Mouse (Mus musculus) liver (tissue): Measurements from ENCODE around the gene Hddc2.

Source experiments
- DNase-seq: peaks from one replicate; pipeline ENCODE4 v3.0.0-alpha.2; 2020; ENCODE audit warnings: mixed read lengths

The Hddc2 gene

DNA sequence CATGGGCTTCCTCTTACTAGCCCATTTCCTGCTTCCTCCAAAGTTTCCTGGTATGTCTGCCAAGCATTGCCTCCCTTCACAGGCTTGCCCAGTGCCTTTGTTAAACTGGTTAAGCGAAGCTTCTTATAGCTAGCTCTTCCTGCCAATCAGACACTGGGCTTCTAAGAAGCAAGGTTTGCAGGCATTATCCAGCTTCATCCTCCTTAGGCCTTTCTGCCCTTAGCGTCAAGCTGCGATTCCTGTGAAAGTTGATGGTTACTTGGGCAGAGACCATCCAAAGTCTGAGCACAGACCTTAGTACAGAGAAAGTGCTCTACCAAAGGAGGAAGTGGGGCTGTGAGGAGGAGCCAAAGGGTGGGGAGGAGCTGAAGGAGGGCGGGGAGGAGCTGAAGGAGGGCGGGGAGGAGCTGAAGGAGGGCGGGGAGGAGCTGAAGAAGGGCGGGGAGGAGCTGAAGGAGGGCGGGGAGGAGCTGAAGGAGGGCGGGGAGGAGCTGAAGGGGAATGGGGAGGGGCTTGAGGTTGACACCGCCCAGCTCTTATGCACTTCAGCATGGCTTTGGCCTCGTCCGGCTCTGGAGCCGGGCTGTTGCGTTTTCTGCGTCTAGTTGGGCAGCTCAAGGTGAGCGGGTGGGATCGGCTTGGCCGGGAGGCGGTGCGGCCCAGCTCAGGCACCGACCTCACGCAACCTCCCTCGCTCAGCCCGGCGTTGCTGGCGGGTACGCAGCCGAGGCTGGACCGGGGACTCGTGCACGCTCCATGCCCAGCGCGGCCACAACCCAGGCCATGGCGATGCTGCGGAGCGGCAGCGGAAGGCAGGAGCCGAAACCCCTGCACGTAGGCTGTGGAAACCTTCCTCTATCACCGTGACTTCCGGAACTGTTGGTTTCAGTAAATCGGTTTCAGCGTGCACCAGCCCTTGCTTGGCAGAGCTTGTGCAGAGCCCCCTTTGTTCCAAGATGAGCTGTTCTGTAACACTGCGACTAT is at the start of gene Hddc2:
Gene Hddc2 (plus strand): TSS at position 519 of the 984 bp plus-strand sequence.
- peak; percentile 89 for DNase-seq

DNA sequence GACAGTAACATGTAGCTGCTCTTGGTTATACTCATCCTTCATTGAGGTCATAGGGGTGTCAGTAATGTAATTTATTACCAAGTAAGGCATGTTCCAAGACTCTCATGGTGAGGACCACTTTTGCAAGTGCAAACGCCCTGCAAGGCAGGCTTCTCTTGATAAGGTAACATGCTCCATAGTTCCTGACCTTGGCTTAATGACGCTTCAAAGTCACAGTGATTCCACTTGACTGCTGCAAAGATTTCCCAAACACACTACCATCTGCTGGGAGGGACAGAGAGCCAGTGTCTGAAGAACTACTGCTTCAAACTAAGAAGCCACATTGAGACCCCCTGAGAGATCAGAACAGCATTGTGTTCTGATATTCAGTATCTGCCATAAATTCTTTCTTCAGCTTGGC is 40.4 kb upstream of the Hddc2 start:
- DNase-seq, result no peak

- no peak for DNase-seq
These were observed 40.0 kb upstream of the Hddc2 start for GRCm38 (mm10) chr10:31273171-31273570.

DNA sequence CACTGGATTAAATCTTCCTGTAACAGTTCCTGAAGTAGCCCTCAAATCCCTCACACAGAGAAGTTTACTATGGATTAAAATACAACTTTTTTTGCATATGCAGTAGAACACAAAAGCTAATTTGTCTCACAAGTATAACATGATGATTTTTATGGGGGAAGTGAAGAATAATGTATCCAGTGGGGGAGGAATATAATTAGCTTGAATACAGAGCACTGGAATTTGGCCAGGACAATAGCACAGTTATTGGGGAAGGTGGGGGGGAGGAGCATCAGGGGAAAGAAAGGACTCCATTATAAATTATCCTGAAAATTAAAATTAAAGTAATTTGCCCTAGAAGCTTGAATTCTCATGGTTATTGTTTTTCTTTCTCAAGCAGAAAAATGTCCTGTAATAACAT is 25.4 kb upstream of the Hddc2 start:
- DNase-seq, result no peak

DNA sequence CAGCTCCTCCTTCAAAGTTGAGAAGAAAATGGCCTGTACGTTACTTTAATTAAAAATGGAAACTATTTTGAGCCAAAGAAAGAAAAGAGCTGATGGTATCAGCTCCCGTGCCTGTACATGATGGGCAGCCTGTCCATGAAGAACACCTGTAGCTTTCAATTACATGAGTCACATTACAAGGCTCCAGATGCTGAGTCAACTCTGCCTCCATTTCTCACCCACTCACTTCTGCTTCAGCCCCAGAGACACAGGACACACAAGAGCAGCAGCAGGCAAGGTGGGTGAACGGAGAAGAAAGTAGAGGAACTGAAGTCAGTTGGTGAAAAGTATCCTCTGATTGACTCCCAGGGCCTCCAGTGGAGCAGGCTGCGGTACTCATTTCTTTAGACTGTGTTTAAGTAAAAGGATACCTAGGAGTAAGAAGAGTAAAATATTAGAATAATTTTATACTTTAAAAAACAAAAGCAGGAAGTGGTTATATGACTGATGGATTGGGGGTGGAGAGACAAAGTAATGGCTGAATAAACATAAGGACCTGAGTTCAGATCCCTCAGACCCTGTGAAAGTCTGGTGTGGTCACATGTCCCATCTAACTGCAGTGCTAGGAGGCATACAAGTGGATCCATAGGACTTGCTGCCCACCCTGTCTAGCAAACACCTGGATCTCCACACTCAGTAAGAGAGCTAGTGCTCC is 24.3 kb upstream of the Hddc2 start:
- no peak for DNase-seq

DNA sequence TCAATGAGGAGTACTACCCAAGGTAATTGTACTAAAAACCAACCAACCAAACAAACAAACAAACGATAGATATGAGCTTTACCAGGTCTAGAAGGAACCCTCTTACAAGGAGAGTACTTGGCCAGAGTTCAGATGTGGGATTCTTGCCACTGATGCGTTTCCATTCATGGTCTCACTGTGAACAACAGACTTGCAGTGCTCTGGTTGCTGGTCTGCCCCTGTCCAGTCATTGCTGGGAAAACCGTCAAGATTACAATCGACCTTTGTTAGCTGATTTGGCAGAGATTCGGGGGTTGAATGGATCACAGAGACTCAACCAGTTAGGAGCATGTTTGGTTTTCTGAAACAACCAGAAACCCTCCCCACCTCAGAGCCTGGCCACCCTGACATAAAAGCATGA is 17.5 kb upstream of the Hddc2 start:
- no peak for DNase-seq

DNA sequence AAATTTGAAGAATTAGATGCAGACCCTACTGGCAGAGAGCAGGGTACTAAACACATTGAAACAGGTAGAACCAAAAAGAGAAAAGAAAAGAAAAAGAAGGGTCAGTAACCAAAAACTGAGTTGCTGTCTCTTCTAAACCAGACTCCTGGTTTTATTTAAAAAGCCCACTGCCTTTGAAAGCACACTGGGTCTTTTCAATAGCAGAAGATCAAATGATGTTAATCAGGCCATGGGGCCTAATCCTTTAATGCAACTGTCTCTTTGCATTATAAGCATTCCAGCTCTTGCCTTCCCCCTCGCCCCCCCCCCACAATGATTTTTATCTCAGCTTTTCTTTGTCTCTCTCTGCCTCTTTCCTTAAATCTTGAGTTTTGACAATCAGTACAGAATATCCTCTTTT is 16.7 kb upstream of the Hddc2 start:
- DNase-seq, result no peak

DNA sequence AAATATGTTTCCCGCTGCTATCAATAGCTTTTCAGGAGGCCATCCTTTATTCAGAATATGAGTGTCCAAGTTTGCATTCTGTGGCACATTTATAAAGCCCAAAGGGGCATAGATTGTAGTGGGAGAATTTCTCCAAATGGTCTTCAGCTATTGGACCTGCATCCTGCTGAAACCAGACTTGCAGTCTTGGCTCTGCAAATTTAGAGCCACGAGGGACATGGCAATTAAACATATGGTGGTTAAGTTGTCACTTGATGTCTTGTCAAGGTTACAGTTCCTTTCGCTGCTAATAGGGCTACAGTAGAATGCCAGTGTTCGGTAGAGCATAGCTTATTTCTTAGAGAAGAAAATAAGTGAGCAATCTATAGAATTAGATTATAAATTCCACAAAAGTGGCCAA is 16.1 kb upstream of the Hddc2 start:
- no peak for DNase-seq

DNA sequence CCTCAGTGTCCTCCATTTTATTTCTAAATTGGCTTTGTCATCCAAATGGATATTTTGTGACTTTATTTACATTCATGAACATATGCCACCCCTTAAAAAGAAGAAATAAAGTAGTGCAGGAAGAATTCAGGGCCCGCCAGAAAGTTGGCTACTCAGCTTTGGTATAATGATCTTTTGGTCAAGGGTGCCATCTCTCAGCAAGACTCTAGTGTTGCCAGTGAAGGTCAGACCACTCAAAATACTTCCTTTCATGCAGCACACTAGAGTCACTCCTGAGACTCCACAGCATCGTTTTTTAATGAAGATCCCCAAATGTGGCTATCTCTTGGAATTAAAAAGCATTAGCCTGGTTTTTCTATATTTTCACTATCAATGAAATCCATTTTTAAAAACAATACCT is 14.9 kb upstream of the Hddc2 start:
- DNase-seq, result no peak

DNA sequence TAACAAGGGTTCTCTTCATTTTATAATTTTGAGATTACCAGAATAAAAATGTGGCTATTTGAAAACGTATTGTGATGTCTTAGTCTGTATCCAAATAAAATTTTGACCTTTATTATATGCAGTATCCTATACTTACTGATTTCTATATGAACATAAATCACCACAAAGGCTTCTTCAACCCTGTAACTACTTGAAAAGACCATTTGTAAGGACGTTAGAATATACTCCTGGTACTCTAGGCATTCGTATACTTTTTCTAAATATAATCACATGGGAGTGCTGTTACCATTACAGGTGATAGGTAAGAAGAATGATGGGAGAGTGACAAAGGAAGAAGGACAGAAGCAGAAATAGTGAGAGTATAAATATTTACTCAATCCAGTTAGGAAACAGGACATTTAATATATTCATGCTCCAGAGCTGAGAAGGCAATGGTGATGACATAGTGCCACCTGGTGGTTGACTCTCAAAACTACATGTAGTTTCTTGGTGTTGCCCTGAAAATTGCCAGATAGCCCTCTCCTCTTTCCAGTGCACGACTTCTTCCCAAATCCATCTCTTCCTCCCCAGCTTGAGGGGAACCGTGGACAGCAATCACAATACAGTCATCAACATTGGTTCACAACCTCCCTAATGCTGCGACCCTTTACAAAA is 14.1 kb upstream of the Hddc2 start:
- peak; percentile 32 for DNase-seq

DNA sequence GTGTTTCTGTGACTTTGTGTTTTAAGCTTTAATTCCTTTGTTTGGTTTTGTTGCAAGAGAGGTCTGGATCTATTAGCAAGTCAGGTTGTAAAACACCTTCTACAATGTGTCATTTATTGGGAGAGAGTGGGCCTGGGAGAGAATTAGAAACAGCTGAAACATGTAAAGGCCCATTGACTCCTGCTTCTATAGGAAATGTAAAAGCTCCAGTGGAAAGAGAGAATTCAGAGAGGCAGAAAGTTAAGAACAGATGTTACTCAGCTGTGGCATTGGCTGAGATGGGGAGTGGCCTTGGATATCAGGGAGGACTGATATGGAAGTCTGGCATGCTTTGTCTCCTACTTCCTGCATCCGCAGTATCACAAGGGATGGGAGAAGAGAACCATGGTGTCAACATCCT is 12.9 kb upstream of the Hddc2 start:
- DNase-seq, result no peak

DNA sequence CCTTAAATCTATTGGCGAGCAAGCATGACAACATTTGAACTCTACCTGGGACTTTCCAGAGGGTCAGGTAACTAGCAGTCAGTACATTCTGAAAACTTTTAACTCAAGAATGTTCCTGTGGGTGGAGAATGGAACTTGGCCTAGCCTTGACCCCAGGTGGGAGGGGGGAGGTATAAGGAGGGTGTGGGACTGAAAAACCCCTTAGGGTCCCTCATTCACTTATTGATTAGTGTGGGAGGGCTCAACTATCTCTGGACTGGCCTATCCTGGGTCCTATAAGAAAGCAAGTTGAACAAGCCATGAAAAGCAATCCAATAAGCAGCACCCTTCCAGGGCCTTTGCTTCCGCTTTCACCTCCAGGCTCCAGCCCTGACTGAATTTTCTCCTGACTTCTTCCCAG is 9.7 kb upstream of the Hddc2 start:
- no peak for DNase-seq

DNA sequence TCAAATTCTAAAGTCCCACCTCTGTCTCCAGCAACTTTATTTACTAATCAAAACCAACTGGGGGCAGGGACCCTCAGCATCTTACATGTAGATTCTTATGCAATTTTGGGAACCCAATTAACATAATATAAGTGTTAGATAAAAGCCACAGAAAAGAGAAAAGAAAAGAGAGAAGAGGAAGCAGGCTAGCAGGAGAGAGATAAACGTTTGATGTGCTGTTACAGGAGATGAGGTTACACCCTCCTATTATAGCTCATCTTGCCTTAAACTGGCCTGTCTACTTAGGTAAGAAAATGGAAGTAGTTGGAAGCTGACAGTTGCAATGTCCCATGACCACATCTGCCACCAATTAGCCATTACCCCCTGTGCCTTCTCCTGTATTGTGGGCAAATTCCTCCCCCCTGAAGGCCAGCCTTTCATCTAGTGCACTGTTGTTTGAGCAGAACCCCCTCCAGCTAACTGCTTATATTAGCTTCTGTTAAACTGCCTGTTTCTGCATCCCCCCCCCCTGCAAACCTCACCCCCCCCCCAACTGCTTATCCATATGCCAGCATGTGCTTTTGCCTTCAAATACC is 6.1 kb upstream of the Hddc2 start:
- DNase-seq, result no peak

- DNase-seq, result no peak
These were observed 5.3 kb downstream of the Hddc2 start for GRCm38 (mm10) chr10:31318491-31318890.

- no peak for DNase-seq
These were observed 16.3 kb downstream of the Hddc2 start for GRCm38 (mm10) chr10:31329436-31329835.

GRCm38 (mm10) chr10:31330286-31330962 is 17.2 kb downstream of the Hddc2 start:
- no peak for DNase-seq

DNA sequence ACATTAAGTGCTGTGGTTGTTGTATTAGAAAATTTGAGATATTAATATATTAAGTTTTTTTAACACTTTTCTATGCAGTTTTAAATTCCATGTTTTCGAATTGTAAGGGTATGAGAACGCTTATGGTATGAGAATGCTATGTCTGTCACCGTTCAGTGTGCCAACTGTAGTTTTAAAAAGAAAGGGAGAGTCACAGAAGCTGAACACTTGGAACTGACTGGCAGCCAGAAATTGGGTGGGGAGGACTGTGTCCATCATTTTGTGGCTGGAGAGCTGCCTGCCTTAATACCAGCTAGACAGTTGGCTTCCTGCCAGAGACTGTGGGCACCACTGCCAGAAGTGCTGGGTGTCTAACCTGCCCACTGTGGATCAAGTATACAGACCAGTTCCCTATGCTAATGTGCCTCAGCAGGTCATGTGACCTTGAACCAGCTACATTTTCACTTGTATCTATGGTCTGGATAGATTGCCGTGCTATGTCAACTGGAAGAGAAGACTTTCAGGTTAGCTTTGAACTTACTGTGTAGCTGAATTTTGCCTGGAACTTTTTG is 18.1 kb downstream of the Hddc2 start:
- no peak for DNase-seq

DNA sequence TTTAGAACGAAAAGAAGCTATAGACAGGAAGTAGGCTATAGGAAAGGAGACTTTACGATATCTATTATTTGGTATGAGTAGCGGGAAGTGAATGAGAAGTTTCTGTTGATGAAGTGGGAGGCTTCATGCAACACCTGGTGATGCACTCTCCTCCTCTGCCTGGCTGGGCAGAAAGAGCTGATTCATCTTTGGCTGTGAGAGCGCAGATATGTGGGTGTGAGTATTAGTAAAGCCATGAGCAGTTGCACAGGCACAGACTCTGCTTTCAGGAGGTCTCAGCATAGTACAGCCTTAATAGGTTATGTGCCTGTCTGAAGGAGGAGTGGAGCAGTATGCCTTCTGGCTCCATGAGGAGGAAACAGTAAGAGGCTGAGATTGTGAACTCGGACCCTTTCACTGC is 23.2 kb downstream of the Hddc2 start:
- no peak for DNase-seq

- DNase-seq, result no peak
These were observed 33.2 kb downstream of the Hddc2 start for GRCm38 (mm10) chr10:31346401-31346800.

DNA sequence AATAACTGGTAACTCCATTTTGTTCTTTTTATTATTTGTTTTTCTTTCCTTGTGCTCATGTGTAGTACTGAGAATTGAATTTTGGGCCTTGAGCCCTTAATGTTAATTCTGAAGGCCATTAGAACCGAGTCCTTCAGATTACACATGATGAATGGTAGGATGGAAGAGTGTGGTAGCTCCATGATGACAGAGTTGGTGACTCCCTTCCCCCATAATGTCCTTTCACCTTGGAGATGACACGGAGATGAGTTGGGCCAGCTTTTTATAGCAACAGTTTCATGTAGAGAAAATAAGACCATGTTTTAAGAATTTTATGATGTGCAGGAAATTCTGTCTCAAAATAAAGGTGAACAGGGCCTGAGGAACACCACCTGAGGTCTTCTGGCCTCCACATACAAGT is 37.9 kb downstream of the Hddc2 start:
- no peak for DNase-seq

GRCm38 (mm10) chr10:31352845-31353427 is 39.8 kb downstream of the Hddc2 start:
- DNase-seq, result no peak

- no peak for DNase-seq
These were observed 41.0 kb downstream of the Hddc2 start for GRCm38 (mm10) chr10:31354141-31354540.
